Mouse (Mus musculus): Measurements from ENCODE around the gene Vmn1r218.
"Not testable (repeated sequence)": the region's sequence is repeated elsewhere in the genome, so short reads cannot be mapped to it uniquely, and the experiment has no call there.

The Vmn1r218 gene

GRCm38 (mm10) chr13:23133099-23133498 lies at the start of gene Vmn1r218:
Vmn1r218 (plus strand) TSS chr13:23133155.
- no peak for DNase-seq

- DNase-seq: no peak
These were observed 38.6 kb upstream of the Vmn1r218 start for GRCm38 (mm10) chr13:23094386-23094785.

GRCm38 (mm10) chr13:23118126-23118525 lies 14.8 kb upstream of the Vmn1r218 start, which contains the start of gene Vmn1r217:
Vmn1r217 (minus strand) TSS chr13:23118226.
- DNase-seq: not testable (repeated sequence)

- DNase-seq: no peak
These were observed 12.3 kb upstream of the Vmn1r218 start for GRCm38 (mm10) chr13:23120611-23121010.

- DNase-seq: no peak
These were observed 546 bp downstream of the Vmn1r218 start for GRCm38 (mm10) chr13:23133501-23133900.

GRCm38 (mm10) chr13:23138880-23139279 lies 5.9 kb downstream of the Vmn1r218 start:
- DNase-seq: no peak

GRCm38 (mm10) chr13:23157848-23158247 lies 24.9 kb downstream of the Vmn1r218 start:
- DNase-seq: no peak

- no peak for DNase-seq
These were observed 26.1 kb downstream of the Vmn1r218 start, which contains the start of gene Vmn1r219 for GRCm38 (mm10) chr13:23159012-23159411. Vmn1r219 (plus strand) TSS chr13:23159312.

GRCm38 (mm10) chr13:23166471-23166870 lies 33.5 kb downstream of the Vmn1r218 start:
- not testable (repeated sequence) for DNase-seq

GRCm38 (mm10) chr13:23187875-23188274 lies 54.9 kb downstream of the Vmn1r218 start, which contains the start of gene Vmn1r220:
Vmn1r220 (minus strand) TSS chr13:23187975.
- DNase-seq: no peak
